Mouse (Mus musculus): ENCODE results near the gene Cdk6. TPM values are rescaled to one million over a fixed set of nuclear protein-coding genes. Genes with fewer than 3 reads are reported as not detected.

Cdk6 gene
- polyA plus RNA-seq, 1 experiment, result 42.2 TPM

DNA sequence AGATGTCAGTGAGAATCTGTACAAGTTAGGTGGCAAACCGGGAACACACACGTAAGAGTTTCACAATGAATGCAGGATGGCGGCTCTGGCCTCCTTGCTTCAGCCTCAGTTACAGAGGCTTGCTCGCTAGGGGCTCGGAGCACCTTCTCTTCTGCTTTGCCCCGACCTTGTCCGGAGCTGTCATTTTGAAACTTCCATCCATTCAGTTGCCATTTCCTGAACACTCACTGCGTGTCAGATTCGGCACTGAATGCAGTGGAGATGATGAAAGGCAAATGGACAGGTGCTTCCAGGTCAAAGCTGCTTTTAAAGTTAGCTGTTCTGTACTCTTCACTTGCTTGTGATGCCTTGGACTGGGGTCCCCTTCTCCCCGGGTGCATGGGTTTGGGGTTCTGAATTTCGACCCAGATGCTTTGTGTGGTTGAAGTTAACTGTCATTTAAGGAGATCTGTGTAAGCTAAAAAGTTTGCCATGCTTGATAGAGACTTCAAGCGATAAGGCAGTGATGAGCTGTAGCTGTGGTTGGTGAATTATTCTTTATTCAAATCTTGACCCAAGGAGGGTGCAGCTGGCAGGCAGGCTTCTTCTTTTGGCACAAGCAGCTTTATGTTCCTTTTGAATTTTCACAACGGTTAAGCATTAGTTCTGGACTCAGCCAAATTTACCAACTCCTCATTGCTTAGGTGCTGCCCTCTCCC is 41.2 kb downstream of the Cdk6 start:
- no peak overlapping the region for H3K27ac ChIP-seq (ENCODE audit: control insufficient read depth, insufficient read depth, low read length)
- peaks cover 6% of the 10 kb centered on the region; the same call in 1 of the 2 replicates for H3K4me1 ChIP-seq (replicated peaks; ENCODE audit: control insufficient read depth, insufficient read depth, low read length)
- H3K4me3 ChIP-seq (ENCODE audit: control insufficient read depth, insufficient read depth, low read length), result no peak overlapping the region
- TF ChIP-seq CTCF (IDR thresholded peaks at IDR 0.05; ENCODE audit: borderline replicate concordance, control insufficient read depth, extremely low read depth, insufficient read depth, low read length, poor library complexity) (no peak), POLR2A (IDR thresholded peaks at IDR 0.05; ENCODE audit: control insufficient read depth, extremely low read depth, insufficient read depth, low read length, poor library complexity) (no peak)
- H3K36me3 ChIP-seq (ENCODE audit: control insufficient read depth, insufficient read depth, low read length), result no peaks in the 10 kb centered on the region
- H3K27me3 ChIP-seq (ENCODE audit: control insufficient read depth, insufficient read depth, low read length), result no peaks in the 10 kb centered on the region
- no peak for DNase-seq
- 64% methylated on average over 13 of the region's 13 CpGs for WGBS

DNA sequence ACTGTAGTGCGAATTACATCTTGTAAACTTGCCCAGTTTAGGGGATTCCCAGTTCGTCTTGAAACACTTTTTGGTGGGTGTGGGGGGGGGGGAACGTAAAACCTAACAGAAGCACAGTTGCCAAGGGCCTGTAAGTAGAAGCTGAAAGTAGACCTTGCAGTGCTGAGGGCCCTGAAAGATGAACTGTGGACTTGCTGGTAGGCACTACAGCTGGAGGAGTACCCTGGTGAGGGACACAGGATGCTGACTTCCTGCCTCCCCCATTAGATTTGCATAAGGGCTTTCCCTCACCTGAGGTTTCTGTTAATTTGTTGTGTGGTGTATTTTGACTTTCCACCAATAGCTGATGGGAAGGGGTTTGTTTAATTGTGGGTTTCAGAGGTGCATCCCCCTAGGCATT is 42.3 kb downstream of the Cdk6 start:
- Histone ChIP-seq H3K27ac (ENCODE audit: control insufficient read depth, insufficient read depth, low read length) (no peak overlapping the region), H3K36me3 (ENCODE audit: control insufficient read depth, insufficient read depth, low read length) (no peaks in the 10 kb centered on the region), H3K4me1 (replicated peaks; ENCODE audit: control insufficient read depth, insufficient read depth, low read length) (peaks cover 6% of the 10 kb centered on the region; the same call in 1 of the 2 replicates), H3K4me3 (ENCODE audit: control insufficient read depth, insufficient read depth, low read length) (no peak overlapping the region), H3K27me3 (ENCODE audit: control insufficient read depth, insufficient read depth, low read length) (no peaks in the 10 kb centered on the region)
- WGBS, result 58% methylated on average over 3 of the region's 3 CpGs
- TF ChIP-seq CTCF (IDR thresholded peaks at IDR 0.05; ENCODE audit: borderline replicate concordance, control insufficient read depth, extremely low read depth, insufficient read depth, low read length, poor library complexity), result no peak
- no peak for TF ChIP-seq POLR2A (IDR thresholded peaks at IDR 0.05; ENCODE audit: control insufficient read depth, extremely low read depth, insufficient read depth, low read length, poor library complexity)
- DNase-seq, result peak; percentile 23

DNA sequence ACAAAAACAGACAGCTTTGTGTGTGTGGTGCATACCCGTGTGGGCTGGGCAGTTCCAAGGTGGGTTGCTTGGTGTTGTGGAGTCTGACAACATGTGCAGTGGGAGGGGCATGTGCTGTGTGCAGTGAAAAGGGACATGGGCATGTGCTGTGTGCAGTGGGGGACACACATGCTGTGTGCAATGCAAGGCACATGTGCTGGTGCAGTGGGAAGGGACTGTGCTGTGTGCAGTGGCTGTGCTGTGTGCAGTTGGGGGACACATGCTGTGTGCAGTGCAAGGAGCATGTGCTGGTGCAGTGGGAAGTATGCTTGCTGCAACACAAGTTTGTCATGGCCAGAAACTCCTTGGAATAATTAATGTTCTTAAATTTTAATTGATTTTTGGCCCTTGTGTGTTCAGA is 43.8 kb downstream of the Cdk6 start:
- TF ChIP-seq CTCF (IDR thresholded peaks at IDR 0.05; ENCODE audit: borderline replicate concordance, control insufficient read depth, extremely low read depth, insufficient read depth, low read length, poor library complexity) (no peak), POLR2A (IDR thresholded peaks at IDR 0.05; ENCODE audit: control insufficient read depth, extremely low read depth, insufficient read depth, low read length, poor library complexity) (no peak)
- 74% methylated on average over 1 of the region's 1 CpGs for WGBS
- DNase-seq, result no peak

DNA sequence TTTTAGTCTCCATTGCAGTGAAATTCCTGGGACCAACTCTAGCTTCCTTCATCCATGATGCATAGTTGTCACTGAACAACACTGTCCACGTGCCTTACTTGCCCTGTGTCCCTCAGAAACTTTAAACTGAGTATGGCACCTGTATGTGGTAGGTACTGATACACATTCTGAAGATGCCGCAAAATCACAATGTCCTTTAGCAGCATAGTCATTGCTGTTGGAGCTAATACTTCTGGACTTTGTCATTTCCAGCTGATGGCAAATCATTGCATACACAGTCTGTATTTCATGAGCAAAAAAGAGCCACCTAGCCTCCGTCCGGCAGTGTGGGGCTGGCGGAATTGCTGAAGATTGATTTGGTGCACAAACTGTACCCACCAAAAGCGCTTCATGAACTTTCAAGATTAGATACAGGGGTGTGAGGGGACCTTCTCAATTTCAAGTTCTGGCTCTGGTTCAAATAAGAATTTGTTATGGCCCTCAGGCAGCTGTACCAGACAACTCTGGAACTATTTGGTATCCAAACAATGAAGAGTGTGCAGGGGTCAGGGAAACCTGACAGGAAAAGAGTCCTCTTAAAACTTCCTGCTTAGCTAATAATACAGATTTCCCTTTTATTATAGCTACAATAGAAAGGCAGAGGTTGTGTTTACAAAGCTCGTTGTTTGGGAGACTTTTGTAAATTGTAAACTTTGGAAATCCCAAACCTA is 44.9 kb downstream of the Cdk6 start:
- WGBS, result 92% methylated on average over 7 of the region's 7 CpGs

More for the DNA sequence above, 43.8 kb downstream of the Cdk6 start:
- Histone ChIP-seq H3K4me3 (ENCODE audit: control insufficient read depth, insufficient read depth, low read length) (no peak overlapping the region), H3K27me3 (ENCODE audit: control insufficient read depth, insufficient read depth, low read length) (no peaks in the 10 kb centered on the region), H3K4me1 (replicated peaks; ENCODE audit: control insufficient read depth, insufficient read depth, low read length) (peaks cover 6% of the 10 kb centered on the region; the same call in 1 of the 2 replicates), H3K36me3 (ENCODE audit: control insufficient read depth, insufficient read depth, low read length) (no peaks in the 10 kb centered on the region; the same call in 1 of the 2 replicates), H3K27ac (ENCODE audit: control insufficient read depth, insufficient read depth, low read length) (no peak overlapping the region)

DNA sequence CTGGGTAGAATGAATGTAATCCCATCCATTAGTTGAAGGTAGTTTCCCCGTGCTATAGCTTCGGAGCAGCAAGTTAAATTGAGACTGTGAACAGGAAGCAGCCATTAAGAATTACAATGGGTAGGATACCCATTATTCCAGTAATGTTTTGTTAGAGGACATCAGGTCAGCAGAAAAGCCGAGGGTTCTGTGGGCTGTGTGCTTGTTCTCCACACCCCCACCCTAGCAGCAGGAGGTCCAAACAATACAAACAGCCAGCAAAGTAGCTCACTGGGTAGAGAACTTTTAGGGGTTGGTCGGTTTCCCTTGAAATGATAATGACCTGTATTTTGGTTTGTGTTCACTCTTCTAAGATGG is 45.4 kb downstream of the Cdk6 start:
- 89% methylated on average over 4 of the region's 4 CpGs for WGBS
- Histone ChIP-seq H3K36me3 (ENCODE audit: control insufficient read depth, insufficient read depth, low read length) (no peaks in the 10 kb centered on the region; the same call in 1 of the 2 replicates), H3K27ac (ENCODE audit: control insufficient read depth, insufficient read depth, low read length) (no peak overlapping the region), H3K27me3 (ENCODE audit: control insufficient read depth, insufficient read depth, low read length) (no peaks in the 10 kb centered on the region), H3K4me1 (replicated peaks; ENCODE audit: control insufficient read depth, insufficient read depth, low read length) (peaks cover 6% of the 10 kb centered on the region; the same call in 1 of the 2 replicates), H3K4me3 (ENCODE audit: control insufficient read depth, insufficient read depth, low read length) (no peak overlapping the region)
- DNase-seq, result no peak
- no peak for TF ChIP-seq POLR2A (IDR thresholded peaks at IDR 0.05; ENCODE audit: control insufficient read depth, extremely low read depth, insufficient read depth, low read length, poor library complexity)
- no peak for TF ChIP-seq CTCF (IDR thresholded peaks at IDR 0.05; ENCODE audit: borderline replicate concordance, control insufficient read depth, extremely low read depth, insufficient read depth, low read length, poor library complexity)

More for the DNA sequence above, 44.9 kb downstream of the Cdk6 start:
- TF ChIP-seq POLR2A (IDR thresholded peaks at IDR 0.05; ENCODE audit: control insufficient read depth, extremely low read depth, insufficient read depth, low read length, poor library complexity) (no peak), CTCF (IDR thresholded peaks at IDR 0.05; ENCODE audit: borderline replicate concordance, control insufficient read depth, extremely low read depth, insufficient read depth, low read length, poor library complexity) (no peak)
- no peaks in the 10 kb centered on the region for H3K27me3 ChIP-seq (ENCODE audit: control insufficient read depth, insufficient read depth, low read length)
- H3K4me3 ChIP-seq (ENCODE audit: control insufficient read depth, insufficient read depth, low read length), result no peak overlapping the region
- no peaks in the 10 kb centered on the region; the same call in 1 of the 2 replicates for H3K36me3 ChIP-seq (ENCODE audit: control insufficient read depth, insufficient read depth, low read length)
- H3K27ac ChIP-seq (ENCODE audit: control insufficient read depth, insufficient read depth, low read length), result no peak overlapping the region
- DNase-seq, result no peak
- peaks cover 6% of the 10 kb centered on the region; the same call in 1 of the 2 replicates for H3K4me1 ChIP-seq (replicated peaks; ENCODE audit: control insufficient read depth, insufficient read depth, low read length)

DNA sequence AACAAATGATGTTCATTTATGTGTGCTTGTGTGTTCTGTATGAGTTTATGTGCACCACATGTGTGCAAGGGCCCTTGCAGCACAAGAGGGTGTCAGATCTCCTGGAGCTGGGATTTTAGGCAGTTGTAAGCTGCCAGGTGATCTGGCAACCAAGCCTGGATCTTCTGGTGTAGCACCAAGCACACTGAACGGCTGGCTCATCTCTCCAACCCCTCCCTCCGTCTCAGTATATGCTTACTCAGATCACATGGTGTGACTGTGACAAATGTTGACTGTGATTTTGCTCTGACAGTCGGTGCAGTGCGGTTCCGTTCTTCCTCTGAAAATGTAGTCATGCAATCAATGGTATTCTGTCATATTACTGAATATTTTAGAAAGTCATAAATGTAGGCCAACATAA is 45.9 kb downstream of the Cdk6 start:
- Histone ChIP-seq H3K27ac (ENCODE audit: control insufficient read depth, insufficient read depth, low read length) (no peak overlapping the region), H3K4me1 (replicated peaks; ENCODE audit: control insufficient read depth, insufficient read depth, low read length) (peaks cover 6% of the 10 kb centered on the region; the same call in 1 of the 2 replicates), H3K27me3 (ENCODE audit: control insufficient read depth, insufficient read depth, low read length) (no peaks in the 10 kb centered on the region), H3K36me3 (ENCODE audit: control insufficient read depth, insufficient read depth, low read length) (no peaks in the 10 kb centered on the region; the same call in 1 of the 2 replicates), H3K4me3 (ENCODE audit: control insufficient read depth, insufficient read depth, low read length) (no peak overlapping the region)
- 64% methylated on average over 5 of the region's 5 CpGs for WGBS
- no peak for DNase-seq
- no peak for TF ChIP-seq POLR2A (IDR thresholded peaks at IDR 0.05; ENCODE audit: control insufficient read depth, extremely low read depth, insufficient read depth, low read length, poor library complexity)

Data from thymus, adult 2 months (tissue).